Mouse (Mus musculus): ENCODE measurements around the gene Spocd1.
"Not testable (repeated sequence)": the region's sequence is repeated elsewhere in the genome, so short reads cannot be mapped to it uniquely, and the experiment has no call there.

The Spocd1 gene

DNA sequence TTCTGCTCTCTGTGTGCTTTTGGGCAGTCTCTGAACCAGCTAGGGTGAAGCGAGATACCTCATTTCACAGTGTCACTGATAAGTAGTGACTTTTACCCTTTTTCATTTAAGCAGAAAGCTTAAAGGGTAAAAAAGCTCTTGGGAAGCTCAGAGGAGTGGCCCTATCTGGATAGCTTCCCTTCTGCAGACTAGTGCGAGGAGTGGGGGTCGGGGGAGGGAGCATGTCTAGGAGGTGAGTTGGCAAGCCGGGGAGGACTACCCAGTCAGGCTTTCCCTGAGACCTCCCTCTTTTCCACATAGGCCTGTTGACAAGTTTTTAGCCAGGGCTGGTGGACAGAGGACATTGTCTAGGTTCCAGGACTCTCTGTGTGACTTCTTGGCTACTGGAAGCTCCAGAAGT lies at the start of gene Spocd1:
Gene Spocd1, plus strand, starts transcription at position 301 of the 400 bp plus-strand sequence.
- DNase-seq (ENCODE audit: low read depth, low spot score): no peak

DNA sequence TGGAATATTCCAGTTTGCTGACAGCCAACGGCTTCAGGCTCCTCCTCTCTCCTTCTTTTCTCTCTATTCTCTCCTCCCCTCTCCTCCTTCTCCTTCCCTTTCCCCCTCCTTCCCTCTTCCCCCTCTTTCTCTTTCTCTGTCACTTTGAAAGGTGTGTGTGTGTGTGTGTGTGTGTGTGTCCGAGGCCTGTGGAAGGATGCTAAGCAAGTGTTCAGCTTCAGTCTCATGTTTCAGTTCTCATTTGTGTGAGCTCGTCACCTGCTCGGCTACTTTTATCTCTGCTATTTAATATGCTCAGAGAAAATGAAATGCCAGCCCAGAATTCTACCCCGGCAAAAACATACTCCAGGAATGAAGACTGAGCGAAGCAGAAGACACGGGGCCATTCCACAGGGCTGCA lies 48.4 kb upstream of the Spocd1 start:
- no peak for DNase-seq (ENCODE audit: low read depth, low spot score)

DNA sequence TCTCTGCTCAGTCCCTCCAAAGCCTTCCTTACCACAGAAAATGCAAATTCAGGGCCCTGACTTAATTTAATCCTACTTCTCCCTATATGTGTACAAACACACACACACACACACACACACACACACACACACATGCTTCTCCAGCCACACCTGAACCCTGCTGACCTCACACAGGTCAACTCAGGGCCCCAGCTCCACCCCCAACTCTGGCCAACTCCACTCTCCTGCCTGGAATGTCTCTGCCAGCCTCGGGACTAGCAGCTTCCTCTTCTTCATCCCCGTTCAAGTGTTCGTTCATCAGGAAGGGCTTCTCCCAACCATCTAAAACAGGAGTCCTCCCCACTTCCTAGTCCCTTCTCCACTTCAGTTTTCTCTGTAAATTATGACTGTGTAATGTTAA lies 47.4 kb upstream of the Spocd1 start:
- DNase-seq (ENCODE audit: low read depth, low spot score): no peak

DNA sequence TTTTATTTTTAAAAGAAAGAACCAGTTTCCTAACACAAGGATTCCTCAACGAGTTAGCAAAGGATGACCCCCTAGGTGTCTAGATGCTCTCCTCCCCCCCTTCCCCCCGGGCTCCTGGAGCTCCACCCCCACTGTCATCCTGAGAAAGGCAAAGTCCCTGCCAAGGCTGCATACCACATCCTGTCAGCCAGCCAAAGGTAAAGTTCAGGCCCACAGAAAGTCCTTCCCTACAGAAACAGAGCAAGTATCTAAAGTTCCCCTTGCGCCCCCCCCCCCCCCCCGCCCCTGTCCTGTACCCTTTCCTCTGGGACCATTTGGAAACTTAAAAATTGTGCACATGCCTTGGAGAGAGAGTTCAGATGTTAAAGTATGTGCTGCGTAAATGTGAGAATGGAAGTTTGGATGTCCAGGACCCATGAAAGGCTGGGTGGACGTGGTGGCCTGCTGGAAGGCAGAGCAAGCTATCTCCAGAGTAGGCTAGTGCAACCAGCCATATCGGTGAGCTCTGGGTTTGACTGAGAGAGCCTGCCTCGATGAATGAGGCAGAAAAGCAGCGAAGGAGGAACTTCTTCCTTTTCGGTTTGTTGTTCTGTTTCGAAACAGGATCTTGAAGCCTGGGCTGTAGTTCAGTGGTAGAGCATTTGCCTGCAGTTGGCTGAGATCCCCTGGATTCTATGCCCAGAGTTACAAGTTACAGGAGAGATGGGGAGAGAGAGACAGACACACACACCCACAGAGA lies 46.3 kb upstream of the Spocd1 start:
- DNase-seq (ENCODE audit: low read depth, low spot score): no peak

DNA sequence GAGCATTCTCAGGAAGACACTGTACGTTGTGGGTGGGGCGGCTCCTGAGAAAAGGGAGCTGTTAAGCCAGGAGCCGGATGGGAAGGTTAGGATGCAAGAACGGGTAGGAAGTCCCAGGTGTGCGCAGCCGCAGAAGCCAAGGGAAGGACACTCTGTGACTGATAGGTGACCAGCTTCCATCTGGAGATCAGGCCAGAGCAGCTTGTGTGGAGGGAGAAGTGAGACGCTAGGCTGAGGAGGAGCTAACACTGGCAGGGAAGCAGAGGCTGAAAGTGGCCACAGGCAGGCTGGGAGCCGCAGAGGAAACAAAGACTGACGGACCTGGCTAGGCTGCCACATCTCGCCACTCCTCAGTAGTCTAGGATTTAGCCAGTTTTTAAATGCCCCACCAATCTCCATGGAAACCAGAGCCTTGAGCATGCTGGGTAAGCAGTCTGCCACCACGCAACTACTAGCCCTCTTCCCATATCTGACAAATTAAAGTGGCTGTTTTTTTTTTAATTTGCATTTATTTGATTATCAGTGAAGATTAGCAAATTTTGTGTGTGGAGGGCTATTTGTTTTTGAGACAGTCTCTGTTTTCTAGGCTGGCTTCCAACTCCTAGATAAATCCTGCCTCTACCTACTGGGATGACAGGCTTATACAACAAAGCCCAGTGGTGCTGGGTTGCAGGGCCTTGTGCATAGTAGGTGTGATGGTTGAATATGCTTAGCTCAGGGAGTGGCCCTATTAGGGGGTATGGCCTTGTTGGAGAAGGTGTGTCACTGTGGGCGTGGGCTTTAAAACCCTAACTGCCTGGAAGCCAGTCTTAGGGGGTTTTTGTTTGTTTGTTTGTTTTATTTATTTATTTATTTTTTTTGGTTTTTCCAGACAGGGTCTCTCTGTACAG lies 44.8 kb upstream of the Spocd1 start:
- no peak for DNase-seq (ENCODE audit: low read depth, low spot score)

DNA sequence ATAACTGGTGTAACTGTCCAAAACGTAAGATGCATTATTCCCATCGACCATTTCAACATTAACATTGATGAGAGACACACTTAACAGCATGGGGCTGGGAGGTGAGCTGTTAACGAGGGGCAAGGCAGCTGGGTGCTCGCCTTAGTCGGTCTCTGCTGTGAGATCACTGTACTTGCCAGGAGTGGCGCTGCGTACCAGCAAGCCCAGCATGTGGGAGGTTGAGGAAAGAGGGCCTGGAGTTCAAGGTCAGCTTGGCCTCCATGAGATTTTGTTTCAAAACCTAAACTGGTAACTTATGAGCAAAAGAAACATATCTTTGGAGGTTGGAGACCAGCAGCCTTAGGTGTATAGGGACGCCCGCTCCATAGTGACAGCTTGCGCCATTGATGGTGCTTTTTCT lies 39.4 kb upstream of the Spocd1 start:
- DNase-seq (ENCODE audit: low read depth, low spot score): no peak

DNA sequence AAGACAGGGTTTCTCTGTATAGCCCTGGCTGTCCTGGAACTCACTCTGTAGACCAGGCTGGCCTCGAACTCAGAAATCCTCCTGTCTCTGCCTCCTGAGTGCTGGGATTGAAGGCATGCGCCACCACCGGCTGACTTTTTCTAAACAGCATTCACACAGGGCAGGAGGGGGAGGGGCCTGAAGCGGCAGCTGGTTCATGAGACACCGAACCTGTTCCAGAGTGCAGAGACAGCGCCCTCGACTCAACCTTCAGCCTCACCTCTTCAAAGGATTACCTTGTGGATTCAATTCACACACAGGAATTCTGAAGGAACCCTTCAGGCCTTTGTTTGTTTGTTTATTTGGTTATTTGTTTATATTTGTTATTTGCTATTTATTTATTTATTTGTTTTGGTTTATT lies 39.0 kb upstream of the Spocd1 start:
- no peak for DNase-seq (ENCODE audit: low read depth, low spot score)

DNA sequence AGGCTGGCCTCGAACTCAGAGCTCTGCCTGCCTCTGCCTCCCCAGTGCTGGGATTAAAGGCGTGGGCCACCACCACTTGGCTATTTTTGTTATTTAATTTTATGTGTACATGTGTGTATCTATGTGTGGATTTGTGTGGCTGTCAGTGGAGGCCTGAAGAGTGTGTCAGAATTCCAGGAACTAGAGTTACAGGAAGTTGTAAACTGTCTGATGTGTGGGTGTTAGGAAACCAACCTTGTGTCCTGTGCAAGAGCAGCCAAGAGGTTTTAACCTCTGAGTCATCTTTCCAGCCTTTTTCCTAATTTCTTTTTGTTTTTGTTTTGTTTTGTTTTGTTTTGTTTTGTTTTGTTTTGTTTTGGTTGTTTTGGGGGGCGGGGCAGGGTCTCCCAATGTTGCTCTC lies 34.2 kb upstream of the Spocd1 start:
- DNase-seq (ENCODE audit: low read depth, low spot score): no peak

DNA sequence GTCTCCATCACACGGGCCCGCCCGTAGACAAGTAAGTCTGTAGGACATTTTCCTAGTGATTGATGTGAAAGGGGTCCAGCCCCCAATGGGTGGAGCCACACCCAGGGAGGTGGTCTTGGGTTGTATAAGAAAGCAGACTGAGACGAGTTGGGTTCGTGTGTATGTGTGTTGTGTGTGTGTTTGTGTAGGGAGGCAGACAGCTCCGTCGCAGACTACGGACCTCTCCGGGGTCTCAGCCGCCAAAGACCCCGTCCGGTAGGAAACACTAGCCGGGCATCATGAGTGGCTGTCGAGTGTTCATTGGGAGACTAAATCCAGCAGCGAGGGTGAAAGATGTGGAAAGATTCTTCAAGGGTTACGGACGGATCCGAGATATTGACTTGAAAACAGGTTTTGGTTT lies 30.2 kb upstream of the Spocd1 start:
- not testable (repeated sequence) for DNase-seq (ENCODE audit: low read depth, low spot score)

DNA sequence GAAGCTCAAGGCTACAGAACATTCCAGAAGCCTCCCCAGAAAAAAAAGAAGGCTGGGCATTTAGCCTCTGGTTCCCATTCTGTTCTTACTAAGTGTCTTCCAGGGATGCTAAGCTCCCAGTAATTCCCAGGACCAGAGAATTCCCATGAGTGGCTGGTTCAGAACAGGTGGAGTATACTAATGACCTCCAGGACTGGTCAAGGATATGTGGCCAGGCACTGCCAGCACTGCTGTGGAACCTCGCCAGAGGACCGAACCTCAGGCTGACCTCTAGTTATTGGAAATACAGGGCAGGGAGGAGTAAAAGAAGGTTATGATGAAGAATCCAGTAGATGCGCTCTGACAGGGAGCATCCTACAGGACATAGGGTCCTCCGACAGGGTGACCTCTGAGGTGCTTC lies 26.7 kb upstream of the Spocd1 start:
- no peak for DNase-seq (ENCODE audit: low read depth, low spot score)

DNA sequence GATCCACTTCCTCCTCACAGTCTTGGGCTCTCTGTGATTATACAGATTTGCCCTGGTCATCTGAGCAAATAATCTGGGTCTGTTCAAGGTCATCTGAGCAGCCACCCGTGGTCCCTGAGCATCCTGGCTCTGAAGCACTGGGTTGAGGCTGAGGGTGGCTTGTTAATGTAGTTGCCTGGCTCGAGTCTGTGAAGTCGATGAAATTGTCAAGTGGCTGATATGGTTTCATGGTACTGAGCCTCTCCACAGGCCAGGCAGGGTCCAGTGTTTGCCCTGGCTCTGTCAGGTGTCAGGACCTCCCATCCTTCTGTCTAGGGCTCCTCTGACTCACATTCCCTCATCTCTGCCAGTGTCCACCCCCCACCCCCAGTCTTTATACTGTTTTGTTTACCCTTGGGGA lies 25.5 kb upstream of the Spocd1 start:
- DNase-seq (ENCODE audit: low read depth, low spot score): no peak

DNA sequence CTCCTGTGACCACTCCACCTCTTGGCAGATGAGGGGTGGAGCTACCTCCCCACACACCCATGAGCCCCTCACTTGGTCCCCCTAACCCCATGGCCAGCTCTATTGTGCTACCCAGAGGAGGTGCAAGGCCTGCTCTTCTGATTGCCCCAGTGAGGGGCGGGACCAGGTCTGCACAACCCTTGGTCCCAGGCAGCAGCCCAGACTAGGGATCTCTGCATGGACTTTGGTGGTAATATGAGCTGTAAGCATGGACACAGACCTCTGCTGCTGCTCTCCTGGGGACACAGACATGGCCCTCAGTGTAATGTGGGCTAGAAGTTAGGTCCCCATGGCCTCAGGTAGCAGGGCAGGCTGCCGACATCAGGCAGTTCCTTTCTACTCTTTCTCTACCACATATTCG lies 24.0 kb upstream of the Spocd1 start:
- DNase-seq (ENCODE audit: low read depth, low spot score): no peak

DNA sequence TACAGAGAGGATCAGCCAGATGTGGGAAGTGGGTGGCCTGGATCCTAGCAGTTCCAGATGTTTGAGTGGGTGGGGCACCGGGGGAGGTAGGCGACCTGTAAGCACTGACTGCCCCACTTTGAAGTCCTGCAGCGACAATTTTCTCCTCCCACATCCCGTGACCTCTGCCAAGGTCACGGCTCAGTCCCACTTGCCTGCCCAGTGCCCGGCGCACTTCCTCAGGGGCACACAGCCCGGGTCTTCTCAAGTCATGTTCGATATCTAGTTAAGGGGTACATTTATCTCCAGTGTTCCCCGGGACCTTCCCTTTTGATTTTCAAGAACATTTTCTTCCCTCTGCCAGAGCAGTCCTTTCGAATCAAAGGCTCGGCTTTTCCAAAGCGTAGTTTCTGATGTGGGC lies 23.0 kb upstream of the Spocd1 start:
- no peak for DNase-seq (ENCODE audit: low read depth, low spot score)

DNA sequence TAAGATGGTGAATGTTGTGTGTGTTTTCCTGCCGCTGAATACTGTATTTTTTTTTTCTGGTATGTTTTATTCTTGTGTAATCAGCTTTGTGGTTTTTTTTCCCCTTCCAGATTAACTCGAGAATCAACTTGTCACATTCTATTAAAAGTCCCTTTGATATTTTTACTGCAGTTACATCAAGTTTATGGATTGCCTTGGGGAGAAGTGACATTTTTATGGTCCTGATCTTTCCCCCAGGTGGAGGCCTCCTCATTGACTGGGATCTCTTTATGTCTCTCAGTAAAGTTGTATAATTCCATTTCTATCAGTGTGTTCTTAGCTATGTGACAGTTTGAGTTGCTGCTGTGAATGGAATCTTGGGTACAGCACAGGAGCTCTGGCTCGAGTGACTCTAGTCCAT lies 20.2 kb upstream of the Spocd1 start:
- DNase-seq (ENCODE audit: low read depth, low spot score): no peak

DNA sequence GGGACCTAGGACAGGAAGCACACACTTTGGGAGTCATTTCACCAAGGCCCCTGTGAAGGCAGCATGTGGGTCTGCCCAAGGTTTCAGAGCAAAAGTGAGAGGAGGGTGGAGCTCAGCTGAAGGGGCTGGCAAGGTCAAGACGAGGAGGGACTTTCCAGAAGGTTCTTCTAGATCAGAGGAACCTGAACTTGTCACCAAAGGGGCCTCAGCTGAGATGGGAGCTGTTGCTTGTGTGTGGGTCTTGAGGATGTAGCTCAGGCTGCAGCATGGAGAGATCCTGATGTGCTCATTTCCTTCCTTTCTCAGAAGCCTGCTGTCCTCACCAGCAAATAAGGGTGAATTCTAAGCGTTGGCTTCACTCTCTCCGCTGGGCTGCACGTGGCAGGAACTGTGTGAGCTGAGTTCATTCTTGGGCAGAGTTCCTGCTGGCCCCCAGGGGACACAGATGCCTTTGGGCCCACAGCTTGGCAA lies 19.8 kb upstream of the Spocd1 start:
- DNase-seq (ENCODE audit: low read depth, low spot score): no peak

DNA sequence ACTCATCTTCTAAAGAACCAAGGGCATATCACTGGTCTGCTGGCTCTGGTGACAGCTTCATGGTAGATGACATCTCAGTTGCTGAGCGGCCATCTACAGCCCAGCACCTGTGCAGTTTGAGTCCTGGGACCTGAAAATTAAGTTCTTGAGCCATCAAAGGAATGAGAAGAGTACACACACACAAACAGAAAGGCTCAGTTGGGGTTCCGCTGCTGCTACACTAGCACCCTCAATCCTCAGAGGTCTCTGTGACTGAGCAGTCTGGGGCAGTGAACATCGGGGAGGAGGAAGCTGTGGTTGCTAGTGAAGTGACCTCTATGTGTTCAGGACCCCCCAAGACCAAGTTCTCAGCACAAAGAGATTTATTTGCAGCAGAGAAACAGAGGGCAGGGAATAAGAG lies 16.1 kb upstream of the Spocd1 start:
- DNase-seq (ENCODE audit: low read depth, low spot score): no peak

DNA sequence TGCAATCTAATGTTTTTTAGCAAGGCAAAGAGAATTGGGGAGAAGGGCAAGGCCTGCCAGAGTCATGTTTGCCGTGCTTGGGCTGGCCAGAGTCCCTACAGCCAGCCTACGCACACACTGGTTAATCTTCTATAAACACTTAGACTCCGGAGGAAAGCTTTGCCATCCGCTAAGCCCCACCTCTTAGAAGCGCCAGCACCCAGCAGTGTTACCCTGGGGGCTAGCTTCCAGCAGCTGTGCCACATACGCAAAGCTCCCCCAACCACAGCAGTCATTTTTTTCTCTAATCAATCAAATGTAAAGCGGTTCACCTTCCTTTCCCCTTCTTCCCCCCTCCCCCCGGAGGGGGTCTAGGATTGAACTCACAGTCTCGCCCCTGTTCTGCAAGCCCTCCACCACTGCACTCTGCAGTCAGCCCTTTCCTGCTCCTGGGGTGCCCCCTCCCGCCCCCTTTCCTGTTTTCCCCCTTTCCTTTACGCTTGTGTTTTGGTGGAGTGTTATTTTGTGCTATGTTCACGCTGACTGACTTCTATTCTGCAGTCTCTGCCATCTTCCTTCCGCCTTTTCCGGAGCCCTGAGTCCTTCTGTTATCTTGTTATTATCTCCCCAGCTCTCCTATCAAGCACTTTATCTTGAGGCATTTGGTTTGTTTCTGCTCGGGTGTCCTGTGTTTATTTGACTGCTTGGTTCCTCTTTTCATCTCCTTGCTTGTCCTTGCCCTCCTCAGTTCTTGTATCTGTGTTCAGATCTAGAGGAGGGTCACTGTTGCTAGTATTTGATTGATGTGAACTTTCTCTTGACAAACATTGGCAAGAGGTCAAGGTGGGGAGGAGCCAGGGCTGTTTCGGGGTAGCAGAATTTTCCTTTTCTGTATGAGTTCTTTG lies 15.0 kb upstream of the Spocd1 start:
- DNase-seq (ENCODE audit: low read depth, low spot score): no peak

DNA sequence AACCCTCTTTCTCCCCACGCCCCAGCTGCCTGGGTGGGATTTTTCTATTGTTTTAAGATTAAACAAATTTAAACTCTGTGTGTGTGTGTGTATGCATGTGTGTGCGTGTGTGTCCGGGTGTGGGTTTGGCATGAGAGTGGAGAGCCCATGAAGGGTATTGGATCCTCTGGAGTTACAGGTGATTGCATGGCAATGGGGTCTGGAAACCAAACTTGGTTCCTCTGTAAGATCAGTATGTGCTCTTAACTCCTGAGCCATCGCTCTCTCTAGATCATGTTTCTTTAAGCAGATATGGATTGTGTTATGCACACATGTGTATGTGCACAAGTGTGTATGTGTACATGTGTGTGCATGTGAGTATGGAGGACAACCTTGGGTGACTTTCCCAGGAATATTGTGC lies 14.4 kb upstream of the Spocd1 start:
- DNase-seq (ENCODE audit: low read depth, low spot score): no peak

DNA sequence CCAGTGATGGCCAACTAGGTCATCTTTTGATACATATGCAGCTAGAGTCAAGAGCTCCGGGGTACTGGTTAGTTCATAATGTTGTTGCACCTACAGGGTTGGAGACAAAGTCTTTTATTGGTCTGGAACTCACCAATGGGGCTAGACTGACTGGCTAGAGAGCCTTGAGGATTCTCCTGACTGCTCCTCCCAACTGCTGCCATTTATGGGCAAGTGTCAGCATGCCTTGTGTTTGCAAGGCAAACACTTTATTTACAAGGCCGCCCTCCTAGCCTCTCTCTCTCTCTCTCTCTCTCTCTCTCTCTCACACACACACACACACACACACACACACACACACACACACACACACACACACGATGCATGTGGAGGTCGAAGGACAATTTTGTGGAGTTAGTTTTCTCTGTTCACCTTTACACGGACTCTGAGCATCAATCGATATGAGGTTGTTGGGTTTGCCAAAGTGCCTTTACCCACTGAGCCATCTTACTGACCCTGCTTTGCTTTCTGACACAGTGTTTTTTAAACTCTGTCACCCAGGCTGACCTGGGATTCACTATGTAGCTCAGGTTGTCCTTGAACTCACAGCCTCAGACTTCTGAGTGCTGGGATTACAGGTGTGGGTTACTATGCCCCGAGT lies 13.6 kb upstream of the Spocd1 start:
- no peak for DNase-seq (ENCODE audit: low read depth, low spot score)

DNA sequence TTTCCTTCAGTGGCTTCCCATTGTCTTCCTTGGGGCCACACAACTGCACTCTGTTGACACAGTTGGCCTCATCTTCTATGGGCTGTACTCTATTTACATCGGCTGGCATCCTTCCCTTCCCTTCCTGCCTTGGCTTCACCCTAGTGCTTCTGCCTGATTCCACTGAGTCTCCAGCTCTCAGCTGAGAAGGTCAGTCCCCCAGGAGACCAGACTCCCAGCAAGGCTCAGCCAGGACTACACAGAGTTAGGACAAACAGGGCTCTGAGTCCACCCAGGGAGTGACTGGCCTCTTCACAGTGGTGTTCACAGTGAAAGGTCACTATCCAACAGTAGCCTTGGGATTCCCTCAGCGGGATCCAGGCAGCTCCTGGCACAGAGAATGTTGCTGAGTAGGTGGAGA lies 12.9 kb upstream of the Spocd1 start:
- no peak for DNase-seq (ENCODE audit: low read depth, low spot score)

DNA sequence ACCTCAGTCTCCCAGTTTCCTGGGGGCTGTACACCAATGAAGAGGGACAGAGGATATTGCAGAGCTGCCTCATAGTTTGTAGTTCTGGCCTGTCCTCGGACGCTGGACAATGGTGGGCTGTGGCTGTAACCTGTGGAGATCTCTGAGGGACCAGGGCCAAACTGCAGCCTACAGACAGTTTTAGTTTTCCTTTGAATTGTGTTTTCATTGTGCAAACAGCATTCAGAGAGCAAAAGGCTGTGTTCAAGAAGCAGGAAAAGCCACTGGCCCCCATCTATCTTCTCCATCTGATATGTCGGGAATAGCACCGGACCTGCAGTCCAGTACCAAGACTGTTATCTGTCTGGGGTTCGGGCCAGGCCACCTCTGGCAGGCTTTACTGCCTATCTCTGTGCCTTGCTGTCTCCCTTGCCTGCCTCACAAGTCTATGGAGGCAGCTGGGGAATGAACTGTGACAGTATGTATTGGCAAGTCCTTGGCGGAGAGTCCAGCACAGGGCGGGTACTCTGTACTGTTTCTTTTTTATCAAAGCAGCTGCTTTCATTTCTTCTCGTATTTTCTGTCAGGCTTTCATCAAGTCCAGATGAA lies 11.9 kb upstream of the Spocd1 start:
- no peak for DNase-seq (ENCODE audit: low read depth, low spot score)
